Mouse (Mus musculus) C2C12 (cell line): Measurements from ENCODE around the gene Olfr1105.

Experiments
- CTCF ChIP-seq: IDR thresholded peaks from one replicate; pipeline ENCODE4 v1.5.1; 2011; ENCODE audit not compliant: control insufficient read depth, insufficient read depth, insufficient read length
- MAX ChIP-seq: IDR thresholded peaks from one replicate; pipeline ENCODE4 v1.6.1; 2011; ENCODE audit warnings: mild to moderate bottlenecking, control low read depth
- USF1 ChIP-seq: IDR thresholded peaks from one replicate; pipeline ENCODE4 v1.6.1; 2011; ENCODE audit warnings: low read depth, mild to moderate bottlenecking, control low read depth, moderate library complexity

DNA sequence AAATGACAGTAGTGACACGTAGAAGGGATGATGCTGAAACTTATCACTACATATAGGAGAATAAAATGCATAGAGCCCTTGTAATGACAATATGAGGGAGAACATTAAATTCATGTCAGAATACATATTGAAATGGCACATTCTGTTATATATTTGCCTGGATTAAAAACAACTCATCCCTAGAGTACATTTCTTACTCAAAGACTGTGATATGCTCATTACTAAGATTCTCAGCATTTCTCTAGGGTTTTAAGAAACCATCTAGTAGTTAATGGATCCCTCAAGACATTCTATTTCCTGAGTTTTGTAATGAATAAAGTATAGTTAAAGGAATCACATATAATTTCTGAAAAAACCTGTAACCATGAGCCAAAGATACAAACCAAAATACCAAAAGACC lies 15.8 kb upstream of the Olfr1105 start, which contains the start of gene Olfr1106:
- no peak for TF ChIP-seq USF1
- no peak for TF ChIP-seq CTCF
- TF ChIP-seq MAX, result no peak
